Mouse (Mus musculus) liver, postnatal 0 days (tissue): Measurements from ENCODE around the gene Mycbp.

ENCODE experiments used
- CTCF ChIP-seq: sonication (generic); IDR thresholded peaks from 2 replicates; pipeline ENCODE4 v1.5.1; 2016; ENCODE audit warnings: antibody characterized with exemption, low read depth
- EP300 ChIP-seq: IDR thresholded peaks from 2 replicates; pipeline ENCODE4 v1.6.1; 2016; ENCODE audit warnings: antibody characterized with exemption, low read depth, mild to moderate bottlenecking

- TF ChIP-seq CTCF (peak; percentile 89), EP300 (no peak)
These were observed 35.2 kb downstream of the Mycbp start for GRCm38 (mm10) chr4:123939838-123940237.
